Mouse (Mus musculus) layer of hippocampus, adult 2 months (tissue): ENCODE results near the gene Tubb3. TPM values are rescaled to one million over a fixed set of nuclear protein-coding genes. Genes with fewer than 3 reads are reported as not detected.

ENCODE experiments used
- DNase-seq, 2 experiments: peaks; one replicate each; pipeline ENCODE4 v3.0.0; 2022; ENCODE audit warnings: low spot score in 2 of 2
- H3K27ac ChIP-seq: fragments of 200-600 bp; 2 replicates; pipeline ENCODE4 v1.8.1; 2022
- H3K4me3 ChIP-seq: fragments of 200-600 bp; 2 replicates; pipeline ENCODE4 v1.8.1; 2022; ENCODE audit warnings: mild to moderate bottlenecking
- CTCF ChIP-seq: fragments of 200-600 bp; conservative IDR thresholded peaks from 2 replicates; pipeline ENCODE4 v1.8.1; 2022; ENCODE audit warnings: antibody characterized with exemption, mild to moderate bottlenecking, moderate library complexity
- total RNA-seq, 2 experiments: library from RNA; stranded (reverse); gene quantifications; 2 replicates each; pipeline ENCODE4 v1.2.3; 2021

Tubb3 gene
- total RNA-seq, 2 experiments from 2014 or later, result 249 to 277 TPM

- TF ChIP-seq CTCF, result peak; percentile 73
- DNase-seq, result no peak
- H3K4me3 ChIP-seq, result no peak overlapping the region
- H3K27ac ChIP-seq, result no peak overlapping the region
Observed at GRCm38 (mm10) chr8:123415967-123416943, 5.0 kb downstream of the Tubb3 start.

GRCm38 (mm10) chr8:123416944-123417555 lies 5.8 kb downstream of the Tubb3 start:
- no peak for DNase-seq
- TF ChIP-seq CTCF, result no peak
- H3K4me3 ChIP-seq, result no peak overlapping the region
- no peak overlapping the region for H3K27ac ChIP-seq

GRCm38 (mm10) chr8:123419711-123420110 lies 8.5 kb downstream of the Tubb3 start:
- no peak overlapping the region for H3K4me3 ChIP-seq
- TF ChIP-seq CTCF, result no peak
- no peak overlapping the region for H3K27ac ChIP-seq
- DNase-seq, result no peak

- Histone ChIP-seq H3K4me3 (no peak overlapping the region), H3K27ac (no peak overlapping the region)
- no peak for TF ChIP-seq CTCF
- DNase-seq, result no peak
Observed at GRCm38 (mm10) chr8:123420525-123421281, 9.5 kb downstream of the Tubb3 start.

- no peak for TF ChIP-seq CTCF
- H3K27ac ChIP-seq, result no peak overlapping the region
- H3K4me3 ChIP-seq, result no peak overlapping the region
- no peak for DNase-seq
Observed at GRCm38 (mm10) chr8:123421325-123421724, 10.1 kb downstream of the Tubb3 start.

GRCm38 (mm10) chr8:123422056-123422780 lies 11.0 kb downstream of the Tubb3 start:
- Histone ChIP-seq H3K4me3 (peak overlapping the region; percentile 26; the same call in 1 of the 2 replicates), H3K27ac (no peak overlapping the region)
- peak; percentile 91 for TF ChIP-seq CTCF
- DNase-seq, result peak; percentile 79 to 82

GRCm38 (mm10) chr8:123422781-123423159 lies 11.5 kb downstream of the Tubb3 start:
- peak in 1 of 2 experiments; percentile 6 for DNase-seq
- Histone ChIP-seq H3K27ac (no peak overlapping the region), H3K4me3 (no peak overlapping the region)
- no peak for TF ChIP-seq CTCF

GRCm38 (mm10) chr8:123423441-123423840 lies 12.2 kb downstream of the Tubb3 start, which contains the start of gene Def8:
Gene Def8, plus strand, starts transcription at chr8:123423527.
- Histone ChIP-seq H3K4me3 (peak within 1 kb of the TSS; percentile 26; the same call in 1 of the 2 replicates), H3K27ac (no peak within 1 kb of the TSS)
- no peak for DNase-seq
- TF ChIP-seq CTCF, result no peak

GRCm38 (mm10) chr8:123426511-123427509 lies 15.6 kb downstream of the Tubb3 start:
- no peak overlapping the region for H3K4me3 ChIP-seq
- no peak overlapping the region for H3K27ac ChIP-seq
- TF ChIP-seq CTCF, result no peak
- no peak for DNase-seq

- H3K4me3 ChIP-seq, result no peak overlapping the region
- no peak for TF ChIP-seq CTCF
- no peak for DNase-seq
Observed at GRCm38 (mm10) chr8:123427639-123428275, 16.5 kb downstream of the Tubb3 start.

GRCm38 (mm10) chr8:123428343-123428893 lies 17.2 kb downstream of the Tubb3 start:
- no peak overlapping the region for H3K27ac ChIP-seq
- no peak overlapping the region for H3K4me3 ChIP-seq
- no peak for TF ChIP-seq CTCF
- no peak for DNase-seq

More at GRCm38 (mm10) chr8:123427639-123428275, 16.5 kb downstream of the Tubb3 start:
- H3K27ac ChIP-seq, result no peak overlapping the region
